8 mouse cellular contexts compared by ENCODE assay signal in genomic region chr9:56936861-56937222, GRCm38 (mm10). TPM values are rescaled to one million over a fixed set of nuclear protein-coding genes. Genes with fewer than 3 reads are reported as not detected.
A peak's percentile ranks its signal among the peaks of the same experiment; 100 is the strongest.
DNase-seq lines count a peak whose midpoint lies in the region; ATAC-seq and TF ChIP-seq lines count a peak whose summit lies in the region.

No protein-coding gene starts in this region.

- 21% methylated on average over 6 of the region's 6 CpGs for WGBS in heart, embryonic 10.5 days
- 24% methylated on average over 6 of the region's 6 CpGs for WGBS in forebrain, embryonic 13.5 days
- 12% methylated on average over 6 of the region's 6 CpGs for WGBS in liver, embryonic 14.5 days (ENCODE audit: insufficient replicate concordance)

- 0 out of 2 replicates have a peak, but pooled peaks cover 7% of the 10 kb centered on the region for H3K4me1 ChIP-seq in heart, embryonic 10.5 days
- peaks cover 24% of the 10 kb centered on the region for H3K4me1 ChIP-seq in forebrain, embryonic 13.5 days
- H3K4me1 ChIP-seq in liver, embryonic 14.5 days (replicated peaks; ENCODE audit: control insufficient read depth in 2 of 2, insufficient read depth in 2 of 2, low read length in 1 of 2) = peaks cover 7 to 11% of the 10 kb centered on the region in 2 experiments; a peak in 3 of 4 replicates

- H3K9me3 ChIP-seq in heart, embryonic 10.5 days = no peaks in the 10 kb centered on the region
- no peaks in the 10 kb centered on the region for H3K9me3 ChIP-seq in forebrain, embryonic 13.5 days (replicated peaks)
- H3K9me3 ChIP-seq in liver, embryonic 14.5 days (ENCODE audit: control insufficient read depth, low read length) = no peaks in the 10 kb centered on the region

- DNase-seq in heart, embryonic 10.5 days (ENCODE audit: low spot score) = no peak
- no peak for DNase-seq in heart, postnatal 4 days
- DNase-seq in liver, embryonic 14.5 days (ENCODE audit: low read depth in 3 of 3, low spot score in 3 of 3) = no peak
- no peak for DNase-seq in ovary, postnatal 10 days (ENCODE audit: low spot score)
- no peak for DNase-seq in adrenal gland, adult 18-20 months (ENCODE audit: low spot score in 2 of 2)
- DNase-seq in cerebellum, adult 9-11 months = no peak

- H3ac ChIP-seq in C2C12 (ENCODE audit: control insufficient read depth, insufficient read length, low read depth) = no peak overlapping the region

- peak overlapping the region; percentile 5; the same call in 1 of the 2 replicates for H3K9ac ChIP-seq in forebrain, embryonic 13.5 days
- H3K9ac ChIP-seq in liver, embryonic 14.5 days (replicated peaks) = peak overlapping the region; percentile 62

- peak overlapping the region; percentile 87 for H3K4me3 ChIP-seq in heart, embryonic 10.5 days
- H3K4me3 ChIP-seq in C2C12 (ENCODE audit: insufficient read depth, poor library complexity, severe bottlenecking) = peak overlapping the region; percentile 74
- H3K4me3 ChIP-seq in forebrain, embryonic 13.5 days = peak overlapping the region; percentile 91
- peak overlapping the region; percentile 63 to 68 for H3K4me3 ChIP-seq in liver, embryonic 14.5 days (ENCODE audit: insufficient read depth in 1 of 2, low read depth in 2 of 2, low read length in 2 of 2)

- ATAC-seq in forebrain, embryonic 13.5 days = no peak
- no peak for ATAC-seq in liver, embryonic 14.5 days (ENCODE audit: insufficient read depth)

- TF ChIP-seq EP300 in liver, embryonic 14.5 days (IDR thresholded peaks at IDR 0.05; ENCODE audit: low read depth) = no peak

- H3K79me2 ChIP-seq in C2C12 (ENCODE audit: control insufficient read depth, insufficient read depth) = peaks cover 32% of the 10 kb centered on the region

- H3K79me3 ChIP-seq in C2C12 (ENCODE audit: low read depth) = peaks cover 21% of the 10 kb centered on the region

- H3K36me3 ChIP-seq in heart, embryonic 10.5 days = 0 out of 2 replicates have a peak, but pooled peaks cover 3% of the 10 kb centered on the region
- no peaks in the 10 kb centered on the region for H3K36me3 ChIP-seq in C2C12 (ENCODE audit: control insufficient read depth, insufficient read depth)
- H3K36me3 ChIP-seq in forebrain, embryonic 13.5 days (ENCODE audit: poor library complexity, severe bottlenecking) = no peaks in the 10 kb centered on the region
- no peaks in the 10 kb centered on the region; the same call in 1 of the 2 replicates for H3K36me3 ChIP-seq in liver, embryonic 14.5 days (replicated peaks; ENCODE audit: control insufficient read depth, insufficient read depth, low read depth)

- H3K27me3 ChIP-seq in heart, embryonic 10.5 days (ENCODE audit: insufficient read depth, poor library complexity, severe bottlenecking) = no peaks in the 10 kb centered on the region
- H3K27me3 ChIP-seq in C2C12 (ENCODE audit: control insufficient read depth, insufficient read depth, insufficient read length) = no peaks in the 10 kb centered on the region
- H3K27me3 ChIP-seq in forebrain, embryonic 13.5 days = no peaks in the 10 kb centered on the region
- H3K27me3 ChIP-seq in liver, embryonic 14.5 days (ENCODE audit: control insufficient read depth, insufficient read depth, low read length) = no peaks in the 10 kb centered on the region

- TF ChIP-seq CTCF in C2C12 (IDR thresholded peaks at IDR 0.05; ENCODE audit: control insufficient read depth, insufficient read depth, insufficient read length) = no peak
- no peak for TF ChIP-seq CTCF in liver, embryonic 14.5 days (IDR thresholded peaks at IDR 0.05; ENCODE audit: low read depth)

- H3K4me2 ChIP-seq in forebrain, embryonic 13.5 days = peak overlapping the region; percentile 95
- peak overlapping the region; percentile 90 for H3K4me2 ChIP-seq in liver, embryonic 14.5 days (ENCODE audit: low read depth)

- peak overlapping the region; percentile 5; the same call in 1 of the 2 replicates for H3K27ac ChIP-seq in heart, embryonic 10.5 days
- H3K27ac ChIP-seq in forebrain, embryonic 13.5 days = no peak overlapping the region
- H3K27ac ChIP-seq in liver, embryonic 14.5 days = peak overlapping the region; percentile 67

TF ChIP-seq in C2C12, 6 proteins besides CTCF, POLR2A, EP300 and RAD21:
- no peak for TF ChIP-seq MYOG (IDR thresholded peaks at IDR 0.05; ENCODE audit: control insufficient read depth, extremely low read depth, insufficient read length)
- TF ChIP-seq MYOD1 (IDR thresholded peaks at IDR 0.05; ENCODE audit: control insufficient read depth, insufficient read length, low read depth) = no peak
- TF ChIP-seq FOSL1 (IDR thresholded peaks at IDR 0.05; ENCODE audit: insufficient read depth, low read length, poor library complexity, severe bottlenecking) = no peak
- TF ChIP-seq CEBPB (IDR thresholded peaks at IDR 0.05; ENCODE audit: low read depth) = no peak
- no peak for TF ChIP-seq MAX (IDR thresholded peaks at IDR 0.05)
- no peak for TF ChIP-seq USF1 (IDR thresholded peaks at IDR 0.05; ENCODE audit: low read depth)

RNA-seq across cellular contexts. Expression of gene Imp3, which starts 0.4 kb away (rescaled TPM):
- polyA plus RNA-seq in heart, embryonic 10.5 days (2016; fragmentation: Nextera tagmentation; extraction: Ambion mirVana) = 54.8 and 65.1 TPM in 2 replicates
- 10 to 100 TPM; 53.5 to 54.4 TPM for total RNA-seq in heart, postnatal 4 days (2021)
- polyA plus RNA-seq in C2C12 (2012; fragmentation: generic; extraction: Trizol) = 122 TPM
- 86.6 and 89.0 TPM in 2 replicates for polyA plus RNA-seq in forebrain, embryonic 13.5 days (2015; fragmentation: Nextera tagmentation; extraction: Ambion mirVana)
- polyA plus RNA-seq in liver, embryonic 14.5 days (2012; rRNA removed) = 69.2 and 93.9 TPM in 2 replicates
- polyA plus RNA-seq in liver, embryonic 14.5 days (2014; fragmentation: Nextera tagmentation; extraction: Ambion mirVana) = 49.0 and 49.8 TPM in 2 replicates
- total RNA-seq in adrenal gland, adult 18-20 months (2021) = 10 to 100 TPM; 77.0 to 87.0 TPM

RNA-seq across cellular contexts. Expression of gene Snx33, which starts 8.7 kb away (rescaled TPM):
- 8.0 and 8.1 TPM in 2 replicates for polyA plus RNA-seq in heart, embryonic 10.5 days (2016; fragmentation: Nextera tagmentation; extraction: Ambion mirVana)
- 10 to 100 TPM; 11.7 to 13.9 TPM for total RNA-seq in heart, postnatal 4 days (2021)
- 5.7 TPM for polyA plus RNA-seq in C2C12 (2012; fragmentation: generic; extraction: Trizol)
- 2.6 TPM in 2 replicates for polyA plus RNA-seq in forebrain, embryonic 13.5 days (2015; fragmentation: Nextera tagmentation; extraction: Ambion mirVana)
- polyA plus RNA-seq in liver, embryonic 14.5 days (2012; rRNA removed) = 0.74 and 0.78 TPM in 2 replicates
- 0.62 and 0.66 TPM in 2 replicates for polyA plus RNA-seq in liver, embryonic 14.5 days (2014; fragmentation: Nextera tagmentation; extraction: Ambion mirVana)
- total RNA-seq in adrenal gland, adult 18-20 months (2021) = 10 to 100 TPM; 20.9 to 25.6 TPM

RNA-seq across cellular contexts. Expression of gene Snupn, which starts 13.8 kb away (rescaled TPM):
- polyA plus RNA-seq in heart, embryonic 10.5 days (2016; fragmentation: Nextera tagmentation; extraction: Ambion mirVana) = 24.4 and 27.4 TPM in 2 replicates
- total RNA-seq in heart, postnatal 4 days (2021) = 1 to 10 TPM; 8.6 to 9.1 TPM
- 7.7 TPM for polyA plus RNA-seq in C2C12 (2012; fragmentation: generic; extraction: Trizol)
- polyA plus RNA-seq in forebrain, embryonic 13.5 days (2015; fragmentation: Nextera tagmentation; extraction: Ambion mirVana) = 30.0 and 33.7 TPM in 2 replicates
- polyA plus RNA-seq in liver, embryonic 14.5 days (2012; rRNA removed) = 3.6 and 4.6 TPM in 2 replicates
- polyA plus RNA-seq in liver, embryonic 14.5 days (2014; fragmentation: Nextera tagmentation; extraction: Ambion mirVana) = 8.7 and 8.8 TPM in 2 replicates
- total RNA-seq in adrenal gland, adult 18-20 months (2021) = 10 to 100 TPM; 14.4 to 15.2 TPM

RNA-seq across cellular contexts. Expression of gene Ptpn9, which starts 57.9 kb away (rescaled TPM):
- 15.6 and 23.4 TPM in 2 replicates for polyA plus RNA-seq in heart, embryonic 10.5 days (2016; fragmentation: Nextera tagmentation; extraction: Ambion mirVana)
- 10 to 100 TPM; 24.5 to 25.1 TPM for total RNA-seq in heart, postnatal 4 days (2021)
- polyA plus RNA-seq in C2C12 (2012; fragmentation: generic; extraction: Trizol) = 22.2 TPM
- 20.0 and 20.7 TPM in 2 replicates for polyA plus RNA-seq in forebrain, embryonic 13.5 days (2015; fragmentation: Nextera tagmentation; extraction: Ambion mirVana)
- polyA plus RNA-seq in liver, embryonic 14.5 days (2012; rRNA removed) = 3.1 and 3.4 TPM in 2 replicates
- polyA plus RNA-seq in liver, embryonic 14.5 days (2014; fragmentation: Nextera tagmentation; extraction: Ambion mirVana) = 2.7 and 4.0 TPM in 2 replicates
- 10 to 100 TPM; 37.7 to 43.7 TPM for total RNA-seq in adrenal gland, adult 18-20 months (2021)
